ENCODE assay signal across 8 mouse cellular contexts in the genomic region with DNA sequence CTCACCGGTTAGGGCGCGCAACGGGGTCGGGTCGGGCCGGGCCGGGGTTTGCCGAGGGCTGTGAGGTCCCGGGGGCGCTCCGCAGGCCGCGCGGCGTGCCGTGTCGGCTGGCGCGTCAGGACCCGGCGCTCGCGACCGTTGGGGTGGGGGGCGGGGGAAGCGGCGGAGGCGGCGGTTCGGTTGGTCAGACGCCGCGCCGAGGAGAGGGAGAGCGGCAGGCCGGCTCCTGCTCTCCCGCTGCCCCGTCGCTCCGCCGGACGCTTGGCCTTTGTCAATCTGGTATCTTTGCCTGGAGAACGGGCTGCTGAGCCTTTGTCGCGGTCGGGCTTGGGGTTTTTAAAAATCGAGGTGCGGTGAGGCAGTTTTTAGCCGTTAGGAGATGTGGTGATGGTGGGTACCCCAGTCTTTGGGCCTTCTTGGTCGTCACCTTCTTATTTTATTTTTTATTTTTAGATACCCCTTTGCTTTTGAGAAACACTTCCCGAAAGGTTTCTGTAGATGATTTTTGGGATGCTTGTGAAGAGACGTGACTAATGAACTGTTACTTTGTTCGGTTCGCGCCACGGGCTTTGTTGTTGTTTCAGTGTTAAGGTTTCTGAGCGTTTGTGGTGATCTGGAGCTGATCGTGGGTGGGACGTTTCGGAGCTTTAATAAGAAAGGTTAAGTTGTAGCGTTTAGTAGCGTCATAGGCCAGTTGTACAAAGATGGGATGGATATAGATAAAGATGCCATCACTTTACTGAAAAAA. TPM values are rescaled to one million over a fixed set of nuclear protein-coding genes. Genes with fewer than 3 reads are reported as not detected.
DNase-seq lines count a peak whose midpoint lies in the region; ATAC-seq and TF ChIP-seq lines count a peak whose summit lies in the region.

A gene (plus strand): TSS at position 141 of the 748 bp plus-strand sequence.

- WGBS in heart, embryonic 12.5 days: under 1% methylated on average over 55 of the region's 63 CpGs
- WGBS in embryonic facial prominence, embryonic 15.5 days: under 1% methylated on average over 45 of the region's 63 CpGs

- TF ChIP-seq CTCF in ES-Bruce4 (IDR thresholded peaks at IDR 0.05; ENCODE audit: low read depth, low read length): no peak

- peak within 1 kb of the TSS; percentile 93 for H3K4me2 ChIP-seq in heart, embryonic 12.5 days
- H3K4me2 ChIP-seq in embryonic facial prominence, embryonic 15.5 days (replicated peaks): peak within 1 kb of the TSS; percentile 79

- no peak for TF ChIP-seq POLR2A in ES-Bruce4 (IDR thresholded peaks at IDR 0.05; ENCODE audit: insufficient read depth, low read length)

- H3K9ac ChIP-seq in heart, embryonic 12.5 days: peak within 1 kb of the TSS; percentile 95
- peak within 1 kb of the TSS; percentile 80 for H3K9ac ChIP-seq in ES-Bruce4 (ENCODE audit: low read depth, poor library complexity, severe bottlenecking)
- H3K9ac ChIP-seq in embryonic facial prominence, embryonic 15.5 days: peak within 1 kb of the TSS; percentile 97

- no peaks in the 10 kb centered on the region for H3K9me3 ChIP-seq in heart, embryonic 12.5 days (replicated peaks)
- H3K9me3 ChIP-seq in ES-Bruce4 (replicated peaks; ENCODE audit: control insufficient read depth, insufficient read depth, low read length, poor library complexity, severe bottlenecking): no peaks in the 10 kb centered on the region
- H3K9me3 ChIP-seq in embryonic facial prominence, embryonic 15.5 days (replicated peaks): no peaks in the 10 kb centered on the region

- H3K27me3 ChIP-seq in heart, embryonic 12.5 days (replicated peaks): no peaks in the 10 kb centered on the region
- H3K27me3 ChIP-seq in ES-Bruce4 (ENCODE audit: control insufficient read depth, insufficient read depth, low read length, poor library complexity, severe bottlenecking): no peaks in the 10 kb centered on the region
- no peaks in the 10 kb centered on the region for H3K27me3 ChIP-seq in embryonic facial prominence, embryonic 15.5 days

- H3K4me3 ChIP-seq in heart, embryonic 12.5 days: peak within 1 kb of the TSS; percentile 90
- H3K4me3 ChIP-seq in ES-Bruce4 (ENCODE audit: low read depth, low read length): peak within 1 kb of the TSS; percentile 92
- H3K4me3 ChIP-seq in embryonic facial prominence, embryonic 15.5 days (replicated peaks): peak within 1 kb of the TSS; percentile 95

- peak within 1 kb of the TSS; percentile 87 for H3K27ac ChIP-seq in heart, embryonic 12.5 days (ENCODE audit: poor library complexity, severe bottlenecking)
- peak within 1 kb of the TSS; percentile 52; the same call in 1 of the 2 replicates for H3K27ac ChIP-seq in ES-Bruce4 (ENCODE audit: insufficient read depth, low read length)
- peak within 1 kb of the TSS; percentile 96 for H3K27ac ChIP-seq in embryonic facial prominence, embryonic 15.5 days (replicated peaks)

- H3K36me3 ChIP-seq in heart, embryonic 12.5 days: peaks cover 20% of the 10 kb centered on the region
- peaks cover 10% of the 10 kb centered on the region for H3K36me3 ChIP-seq in ES-Bruce4 (ENCODE audit: control insufficient read depth, insufficient read depth, low read length, poor library complexity, severe bottlenecking)
- peaks cover 21% of the 10 kb centered on the region for H3K36me3 ChIP-seq in embryonic facial prominence, embryonic 15.5 days

- peaks cover 7% of the 10 kb centered on the region for H3K4me1 ChIP-seq in heart, embryonic 12.5 days (replicated peaks)
- no peaks in the 10 kb centered on the region for H3K4me1 ChIP-seq in ES-Bruce4 (ENCODE audit: control insufficient read depth, insufficient read depth, low read length)
- peaks cover 8% of the 10 kb centered on the region for H3K4me1 ChIP-seq in embryonic facial prominence, embryonic 15.5 days

- no peak for DNase-seq in heart, adult 11 months
- peak; percentile 56 for DNase-seq in induced T-regulatory cell, adult 2 months (ENCODE audit: low read depth)
- DNase-seq in cerebellum, adult 8-10 months: no peak
- no peak for DNase-seq in kidney, postnatal 36 days

- TF ChIP-seq EP300 in ES-Bruce4 (IDR thresholded peaks at IDR 0.05; ENCODE audit: insufficient read depth, low read depth, low read length): no peak

- peak; percentile 78 for ATAC-seq in heart, embryonic 12.5 days (ENCODE audit: insufficient number of reproducible peaks, low FRiP score)
- peak; percentile 74 for ATAC-seq in embryonic facial prominence, embryonic 15.5 days (ENCODE audit: insufficient number of reproducible peaks, low FRiP score, low TSS enrichment, low read depth)
- ATAC-seq in megakaryocyte progenitor cell, adult 5-6 weeks (replicated peaks; ENCODE audit: poor library complexity): peak; percentile 24

RNA-seq across cellular contexts. Expression of the gene that starts here (rescaled TPM):
- polyA plus RNA-seq in heart, embryonic 12.5 days (2016; fragmentation: Nextera tagmentation; extraction: Ambion mirVana): 9.7 and 11.3 TPM in 2 replicates
- polyA plus RNA-seq in ES-Bruce4 (2011; ENCODE audit: insufficient read depth, insufficient read length, low read depth, missing spikeins): 13.2 and 17.4 TPM in 2 replicates
- polyA plus RNA-seq in embryonic facial prominence, embryonic 15.5 days (2015; fragmentation: Nextera tagmentation; extraction: Ambion mirVana): 18.3 and 18.8 TPM in 2 replicates
- total RNA-seq in megakaryocyte progenitor cell, adult 5-6 weeks (2015): 62.2 and 84.3 TPM in 2 replicates
- 37.0 and 56.6 TPM in 2 replicates for total RNA-seq in megakaryocyte progenitor cell, adult 5-6 weeks (2017)

Comparison
In these comparisons a context has a peak if more than half of its experiments do, and no peak if none do; other contexts are left out.
1. ATAC-seq: peak in every context shown above with its lines; median percentile 78 in heart, embryonic 12.5 days; 74 in embryonic facial prominence, embryonic 15.5 days; 24 in megakaryocyte progenitor cell, adult 5-6 weeks.